Mouse (Mus musculus): ENCODE data around the gene Mrrf. TPM values are rescaled to one million over a fixed set of nuclear protein-coding genes. Genes with fewer than 3 reads are reported as not detected.

Gene Mrrf
- polyA plus RNA-seq, 1 experiment: 33.5 TPM

DNA sequence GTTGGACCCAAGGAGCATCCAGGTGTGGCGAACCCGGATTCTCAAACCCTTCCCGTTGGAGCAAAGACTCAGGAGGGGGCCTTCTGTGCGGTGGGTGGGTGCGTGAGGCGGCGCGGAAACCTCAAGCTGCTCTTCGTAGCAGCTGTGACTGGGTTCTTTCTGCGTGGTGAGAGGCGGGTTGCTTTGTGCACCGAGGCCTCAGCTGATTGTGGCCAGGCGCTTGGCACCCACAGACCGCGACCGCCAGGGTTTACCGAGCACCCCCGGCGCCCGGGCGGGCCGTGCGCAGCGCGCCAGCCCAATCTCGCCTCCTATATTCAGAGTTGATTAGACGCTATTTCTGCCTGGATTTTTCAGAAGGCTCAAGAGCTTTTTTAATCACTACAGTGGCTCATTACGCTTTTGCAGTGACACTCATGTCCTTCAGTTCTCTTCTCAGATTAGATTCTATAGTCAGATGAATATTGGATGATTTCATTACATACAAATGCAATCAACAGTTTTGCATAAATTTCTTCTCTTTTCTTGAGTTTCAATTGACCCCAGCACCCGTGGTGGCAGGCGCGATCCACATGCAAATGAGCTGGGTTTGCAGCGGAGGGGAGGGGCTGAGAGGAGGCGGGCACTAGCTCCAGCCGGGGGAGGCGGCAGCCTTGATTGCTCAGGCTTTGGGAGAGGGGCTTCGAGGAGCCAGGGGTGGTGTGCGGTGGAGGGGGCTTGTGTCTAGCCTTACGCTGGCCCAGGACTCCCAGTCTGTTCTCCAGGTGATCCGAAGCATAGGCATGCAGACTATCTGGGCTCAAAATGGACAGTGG is 67.0 kb downstream of the Mrrf start:
- TF ChIP-seq CTCF (IDR thresholded peaks at IDR 0.05; ENCODE audit: borderline replicate concordance, extremely low read depth, insufficient read depth, insufficient read length) (peak; percentile 4; the same call in 1 of the 2 replicates), POLR2A (IDR thresholded peaks at IDR 0.05; ENCODE audit: borderline replicate concordance, extremely low read depth, insufficient read depth, insufficient read length, poor library complexity, severe bottlenecking) (no peak)
- peak; percentile 91 for DNase-seq (ENCODE audit: low read depth)

DNA sequence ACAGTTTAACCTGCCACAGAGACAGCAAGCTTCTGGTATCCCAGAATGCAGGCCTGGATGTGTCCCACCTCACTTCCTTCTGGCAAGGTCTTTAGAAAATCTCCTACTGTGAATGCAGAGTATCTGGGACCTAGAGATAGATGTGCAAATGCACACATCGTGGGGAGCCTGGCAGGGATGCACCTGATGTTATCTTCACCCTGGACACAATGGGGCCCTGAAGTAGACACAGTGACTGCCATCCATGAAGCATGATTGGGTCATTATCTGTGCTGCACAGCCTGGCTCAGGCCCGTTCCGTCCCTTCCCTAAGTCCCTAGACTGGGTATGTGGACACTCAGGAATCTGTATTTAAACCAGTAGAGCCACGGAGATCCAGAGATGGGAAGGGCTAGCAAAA is 68.4 kb downstream of the Mrrf start:
- TF ChIP-seq POLR2A (IDR thresholded peaks at IDR 0.05; ENCODE audit: borderline replicate concordance, extremely low read depth, insufficient read depth, insufficient read length, poor library complexity, severe bottlenecking) (no peak), CTCF (IDR thresholded peaks at IDR 0.05; ENCODE audit: borderline replicate concordance, extremely low read depth, insufficient read depth, insufficient read length) (no peak)
- no peak for DNase-seq (ENCODE audit: low read depth)

DNA sequence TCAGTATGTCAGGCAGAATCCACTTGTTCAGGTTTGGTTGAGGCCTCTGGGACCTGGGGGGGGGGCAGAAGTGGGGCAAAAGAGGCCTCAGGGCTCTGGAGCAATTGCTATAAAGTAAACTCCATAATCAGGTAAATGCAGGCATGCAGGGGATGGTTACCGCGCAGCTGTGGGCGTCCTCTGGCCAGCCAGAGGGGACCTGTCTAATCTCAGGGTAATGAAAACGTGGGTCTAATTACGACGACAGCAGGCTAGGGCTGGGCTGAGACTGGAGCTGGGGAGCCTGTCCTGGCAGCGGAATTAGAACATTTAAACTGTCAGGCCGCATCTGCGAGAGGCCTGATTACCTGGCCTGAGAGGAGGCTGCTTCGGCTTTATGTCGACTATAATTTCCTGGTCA is 70.9 kb downstream of the Mrrf start:
- DNase-seq (ENCODE audit: low read depth): no peak
- no peak for TF ChIP-seq POLR2A (IDR thresholded peaks at IDR 0.05; ENCODE audit: borderline replicate concordance, extremely low read depth, insufficient read depth, insufficient read length, poor library complexity, severe bottlenecking)
- TF ChIP-seq CTCF (IDR thresholded peaks at IDR 0.05; ENCODE audit: borderline replicate concordance, extremely low read depth, insufficient read depth, insufficient read length): no peak

DNA sequence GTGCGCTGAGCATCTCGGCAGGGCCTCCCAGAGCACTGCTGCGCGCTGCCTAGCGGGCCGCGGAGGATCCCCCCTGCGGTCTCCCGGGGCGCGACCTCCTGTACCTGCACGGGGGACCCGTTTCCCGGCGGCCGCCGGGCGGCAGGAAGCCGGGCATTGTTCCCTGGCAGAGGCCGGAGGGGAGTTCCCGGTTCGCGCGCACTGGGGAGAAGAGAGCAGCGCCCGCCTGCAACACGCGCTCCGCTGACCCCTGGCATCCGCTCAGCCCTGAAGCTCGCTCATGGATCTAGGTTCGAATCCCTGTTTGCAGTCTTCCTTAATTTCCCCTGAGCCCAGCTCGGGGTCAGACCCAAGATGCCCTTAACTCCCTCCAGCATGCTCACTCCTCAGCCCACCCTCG is 74.6 kb downstream of the Mrrf start:
- no peak for TF ChIP-seq CTCF (IDR thresholded peaks at IDR 0.05; ENCODE audit: borderline replicate concordance, extremely low read depth, insufficient read depth, insufficient read length)
- no peak for TF ChIP-seq POLR2A (IDR thresholded peaks at IDR 0.05; ENCODE audit: borderline replicate concordance, extremely low read depth, insufficient read depth, insufficient read length, poor library complexity, severe bottlenecking)
- DNase-seq (ENCODE audit: low read depth): no peak

DNA sequence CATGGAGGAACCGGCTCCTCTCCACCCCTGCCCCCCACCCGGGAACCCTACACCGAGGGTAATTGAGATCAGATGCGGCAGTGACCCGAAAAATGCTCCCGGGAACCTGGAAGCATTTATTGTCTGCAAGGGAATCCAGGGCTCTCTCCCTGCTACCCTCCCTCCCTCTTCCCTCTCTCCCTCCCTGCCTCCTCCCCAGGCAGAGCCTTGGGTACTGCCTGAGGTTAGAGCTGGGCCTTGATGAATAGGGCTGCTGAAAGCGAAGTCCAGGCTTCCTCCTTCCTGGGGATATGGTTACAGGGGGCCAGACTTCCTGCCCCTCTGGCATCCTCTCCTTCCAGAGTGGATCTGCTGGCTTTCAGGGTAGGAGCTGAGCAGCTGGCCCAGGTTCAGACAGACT is 75.6 kb downstream of the Mrrf start:
- no peak for DNase-seq (ENCODE audit: low read depth)
- TF ChIP-seq POLR2A (IDR thresholded peaks at IDR 0.05; ENCODE audit: borderline replicate concordance, extremely low read depth, insufficient read depth, insufficient read length, poor library complexity, severe bottlenecking) (no peak), CTCF (IDR thresholded peaks at IDR 0.05; ENCODE audit: borderline replicate concordance, extremely low read depth, insufficient read depth, insufficient read length) (no peak)

DNA sequence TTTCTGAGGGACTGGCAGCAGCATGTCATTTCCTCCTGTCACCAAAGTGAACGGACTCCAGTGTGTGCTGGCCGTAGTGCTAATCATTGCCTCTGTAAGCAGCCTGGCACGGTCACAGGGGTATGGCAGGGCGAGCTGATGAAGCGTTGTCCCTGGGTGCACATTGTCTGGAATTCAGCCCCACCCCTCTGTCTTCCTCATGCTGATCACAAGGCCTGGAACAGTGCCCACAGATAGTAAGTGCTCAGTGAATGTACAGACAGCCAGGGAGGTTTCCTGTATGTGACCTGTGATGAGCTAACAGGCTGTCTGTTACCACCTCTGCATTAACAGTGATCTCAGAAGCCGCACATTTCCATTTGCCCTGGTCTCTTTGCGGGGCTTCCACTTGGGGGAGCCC is 76.9 kb downstream of the Mrrf start:
- no peak for TF ChIP-seq CTCF (IDR thresholded peaks at IDR 0.05; ENCODE audit: borderline replicate concordance, extremely low read depth, insufficient read depth, insufficient read length)
- TF ChIP-seq POLR2A (IDR thresholded peaks at IDR 0.05; ENCODE audit: borderline replicate concordance, extremely low read depth, insufficient read depth, insufficient read length, poor library complexity, severe bottlenecking): no peak
- no peak for DNase-seq (ENCODE audit: low read depth)

DNA sequence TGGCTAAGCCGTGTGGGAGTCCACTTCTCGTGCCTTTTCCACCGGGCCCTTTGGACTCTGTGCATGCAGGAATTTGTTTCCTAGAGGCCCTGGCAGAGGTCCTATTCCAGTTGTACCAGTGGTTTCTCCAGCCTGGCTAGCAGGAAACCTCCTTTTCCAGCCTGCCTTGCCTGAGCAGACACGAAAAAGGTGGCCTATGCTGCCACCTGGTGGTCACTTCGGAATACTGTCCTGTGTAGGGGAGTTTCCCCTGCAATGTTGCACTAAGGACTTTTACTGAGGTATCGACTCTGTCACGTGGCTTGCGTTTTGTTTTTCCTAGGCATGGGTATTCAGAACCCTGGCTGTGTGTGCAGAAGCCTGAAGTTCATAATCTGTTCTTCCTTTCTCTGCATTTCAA is 77.8 kb downstream of the Mrrf start:
- peak; percentile 93 for DNase-seq (ENCODE audit: low read depth)
- TF ChIP-seq POLR2A (IDR thresholded peaks at IDR 0.05; ENCODE audit: borderline replicate concordance, extremely low read depth, insufficient read depth, insufficient read length, poor library complexity, severe bottlenecking): no peak
- peak; percentile 94 for TF ChIP-seq CTCF (IDR thresholded peaks at IDR 0.05; ENCODE audit: borderline replicate concordance, extremely low read depth, insufficient read depth, insufficient read length)

DNA sequence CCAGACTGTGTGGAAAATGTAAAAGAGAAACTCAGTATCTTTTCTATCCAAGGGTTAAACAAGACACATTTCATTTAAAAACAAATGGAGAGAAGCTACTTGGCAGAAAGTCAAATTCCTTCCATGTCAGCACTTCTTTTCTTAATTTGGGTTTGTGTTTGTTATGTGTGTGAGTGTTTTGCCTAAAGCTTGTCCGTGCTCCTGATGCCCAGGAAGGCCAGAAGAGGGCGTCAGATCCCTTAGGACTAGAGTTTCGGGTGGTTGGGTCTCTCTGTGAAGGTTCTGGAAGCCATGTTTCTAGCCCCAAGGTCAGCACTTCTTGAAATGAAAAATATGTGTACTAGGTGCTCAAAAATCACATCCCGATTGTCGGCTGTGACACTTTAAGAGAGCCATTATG is 78.2 kb downstream of the Mrrf start:
- TF ChIP-seq POLR2A (IDR thresholded peaks at IDR 0.05; ENCODE audit: borderline replicate concordance, extremely low read depth, insufficient read depth, insufficient read length, poor library complexity, severe bottlenecking): no peak
- peak; percentile 47; the same call in 1 of the 2 replicates for TF ChIP-seq CTCF (IDR thresholded peaks at IDR 0.05; ENCODE audit: borderline replicate concordance, extremely low read depth, insufficient read depth, insufficient read length)
- DNase-seq (ENCODE audit: low read depth): peak; percentile 33

DNA sequence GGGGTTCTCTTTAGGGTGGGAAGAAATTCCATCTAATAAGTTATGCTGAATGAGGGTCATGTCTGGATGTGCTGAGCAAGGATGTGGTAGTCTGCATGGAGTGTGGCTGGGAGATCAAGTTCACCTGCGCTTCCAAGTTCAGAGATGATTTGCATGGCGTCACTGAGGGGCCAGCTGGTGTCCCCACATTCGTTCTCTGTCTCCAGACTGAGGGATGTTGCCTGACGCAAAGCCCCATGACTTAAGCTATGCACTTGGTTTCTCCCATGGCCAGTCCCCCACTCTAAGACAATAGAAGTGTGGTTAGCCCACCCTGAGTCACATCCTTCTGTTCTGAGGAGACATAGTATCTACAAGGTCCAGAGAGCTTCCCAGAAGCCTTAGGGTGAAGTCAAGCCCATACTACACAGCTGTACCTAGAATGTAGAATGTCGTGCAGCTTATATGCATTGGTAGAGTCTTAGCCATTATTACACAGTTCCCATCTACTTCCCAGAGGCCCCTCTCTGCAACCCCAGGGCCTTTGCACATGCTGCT is 79.1 kb downstream of the Mrrf start:
- TF ChIP-seq CTCF (IDR thresholded peaks at IDR 0.05; ENCODE audit: borderline replicate concordance, extremely low read depth, insufficient read depth, insufficient read length) (no peak), POLR2A (IDR thresholded peaks at IDR 0.05; ENCODE audit: borderline replicate concordance, extremely low read depth, insufficient read depth, insufficient read length, poor library complexity, severe bottlenecking) (no peak)
- no peak for DNase-seq (ENCODE audit: low read depth)

DNA sequence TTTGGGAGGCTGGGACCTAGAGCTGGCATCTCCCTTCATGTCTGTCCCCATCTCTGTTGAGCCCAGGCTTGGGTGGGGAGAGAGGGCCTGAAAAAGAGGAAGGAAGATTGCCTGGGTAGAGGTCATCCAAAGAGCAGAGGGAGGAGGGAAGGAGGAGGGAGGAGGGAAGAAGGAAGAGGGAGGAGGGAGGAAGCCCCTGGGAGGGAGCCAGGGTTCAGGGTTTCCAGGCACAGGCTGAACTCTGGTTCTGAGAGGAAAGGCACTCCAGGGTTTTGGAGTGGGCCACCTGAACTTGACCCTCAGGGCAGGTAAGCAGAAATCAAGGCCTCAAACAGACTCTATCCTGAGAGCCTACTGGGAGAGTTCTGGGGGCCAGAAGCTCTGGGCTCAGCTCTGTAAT is 80.4 kb downstream of the Mrrf start:
- TF ChIP-seq POLR2A (IDR thresholded peaks at IDR 0.05; ENCODE audit: borderline replicate concordance, extremely low read depth, insufficient read depth, insufficient read length, poor library complexity, severe bottlenecking) (no peak), CTCF (IDR thresholded peaks at IDR 0.05; ENCODE audit: borderline replicate concordance, extremely low read depth, insufficient read depth, insufficient read length) (no peak)
- no peak for DNase-seq (ENCODE audit: low read depth)

DNA sequence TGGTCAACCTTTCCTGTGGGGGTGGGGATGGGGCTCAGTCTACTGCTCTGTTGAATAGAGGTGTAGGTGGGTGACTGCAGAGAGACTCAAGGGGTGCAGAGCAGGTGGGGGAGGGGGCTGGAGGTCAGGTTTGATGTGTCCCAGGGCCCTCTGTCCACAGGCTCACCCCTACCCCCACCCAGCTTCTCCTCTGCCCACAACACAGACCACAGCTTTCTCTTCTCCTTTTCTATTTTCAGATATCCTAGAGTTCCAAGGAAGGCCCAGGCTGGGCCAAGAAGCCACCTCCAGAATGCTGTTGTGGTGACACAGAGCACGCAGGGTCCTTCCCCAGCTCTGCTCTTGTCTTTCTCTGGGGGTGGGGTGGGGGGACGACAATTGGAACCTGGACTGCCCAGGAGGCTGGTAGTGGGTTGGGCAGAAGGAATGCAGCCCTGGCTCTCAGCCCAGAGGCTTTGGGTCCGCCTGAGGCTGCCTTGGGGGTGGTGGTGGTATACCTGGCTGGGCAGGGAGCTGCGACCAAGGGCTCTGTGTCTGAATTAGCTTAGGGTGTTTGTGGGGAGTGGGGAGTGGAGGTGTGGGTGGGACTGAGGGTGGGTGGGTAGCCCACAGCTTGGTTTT is 80.9 kb downstream of the Mrrf start:
- TF ChIP-seq POLR2A (IDR thresholded peaks at IDR 0.05; ENCODE audit: borderline replicate concordance, extremely low read depth, insufficient read depth, insufficient read length, poor library complexity, severe bottlenecking): no peak
- no peak for TF ChIP-seq CTCF (IDR thresholded peaks at IDR 0.05; ENCODE audit: borderline replicate concordance, extremely low read depth, insufficient read depth, insufficient read length)
- DNase-seq (ENCODE audit: low read depth): no peak
